Mouse (Mus musculus): ENCODE data around the gene Arih2. TPM values are rescaled to one million over a fixed set of nuclear protein-coding genes. Genes with fewer than 3 reads are reported as not detected.
"Not testable (repeated sequence)": the region's sequence is repeated elsewhere in the genome, so short reads cannot be mapped to it uniquely, and the experiment has no call there.

Gene Arih2
- polyA plus RNA-seq, 1 experiment from 2014 or later: 19.8 TPM

DNA sequence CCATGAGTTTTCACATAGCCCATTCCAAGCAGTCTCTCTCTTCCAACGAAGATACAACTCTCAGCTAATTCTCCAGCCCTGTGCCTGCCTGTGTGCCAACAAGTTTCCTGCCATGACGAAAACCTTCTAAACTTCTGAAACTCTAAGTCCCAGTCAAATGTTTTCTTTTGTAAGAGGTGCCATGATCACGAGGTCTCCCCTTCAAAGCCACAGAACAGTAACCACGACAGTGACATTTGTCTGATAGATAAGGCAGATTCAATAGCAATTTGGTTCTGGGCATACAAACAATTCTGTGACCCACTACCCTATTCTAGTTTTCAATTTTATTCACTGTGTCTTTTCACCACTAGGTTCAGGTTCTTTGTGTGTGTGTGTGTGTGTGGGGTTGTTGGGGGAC is 21.0 kb downstream of the Arih2 start:
- H3K27ac ChIP-seq (ENCODE audit: low read depth): no peak overlapping the region

DNA sequence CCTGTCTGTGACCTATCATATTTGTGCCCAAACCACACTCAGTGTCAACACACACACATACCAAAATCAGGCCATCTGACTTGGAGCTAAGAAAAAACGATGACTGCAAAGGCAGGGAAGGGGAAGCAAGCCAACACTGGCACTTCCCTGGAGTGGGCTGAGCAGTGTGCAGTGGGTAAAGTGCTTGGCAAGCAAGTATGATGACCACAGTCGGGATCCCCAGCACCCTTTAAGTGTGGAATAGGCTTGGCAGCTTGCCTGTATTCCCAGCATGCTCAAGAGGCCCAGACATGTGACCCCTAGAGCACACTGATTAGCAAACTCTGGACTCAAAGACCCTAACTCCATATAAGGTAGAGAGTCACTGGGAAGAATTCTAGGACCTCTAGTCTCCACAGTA is 22.7 kb downstream of the Arih2 start:
- WGBS (ENCODE audit: insufficient replicate concordance): 48% methylated on average over 2 of the region's 2 CpGs
- H3K4me1 ChIP-seq (ENCODE audit: insufficient read depth): peaks cover 4% of the 10 kb centered on the region; the same call in 1 of the 2 replicates
- no peaks in the 10 kb centered on the region for H3K9me3 ChIP-seq (ENCODE audit: low read length)
- H3K36me3 ChIP-seq (replicated peaks; ENCODE audit: insufficient read depth, low read length): peaks cover 12% of the 10 kb centered on the region; the same call in 1 of the 2 replicates
- H3K9ac ChIP-seq (replicated peaks): no peak overlapping the region
- H3K27ac ChIP-seq (ENCODE audit: low read depth): no peak overlapping the region
- no peak for ATAC-seq
- H3K4me3 ChIP-seq (ENCODE audit: low read depth, low read length): no peak overlapping the region
- no peaks in the 10 kb centered on the region for H3K27me3 ChIP-seq (ENCODE audit: insufficient read depth, low read length)
- no peak overlapping the region for H3K4me2 ChIP-seq (ENCODE audit: low read depth, low read length)
- TF ChIP-seq CTCF (IDR thresholded peaks at IDR 0.05; ENCODE audit: low read depth): no peak
- no peak for TF ChIP-seq EP300 (IDR thresholded peaks at IDR 0.05; ENCODE audit: low read depth)
- DNase-seq: no peak

More for the DNA sequence above, 21.0 kb downstream of the Arih2 start:
- Histone ChIP-seq H3K27me3 (ENCODE audit: insufficient read depth, low read length) (no peaks in the 10 kb centered on the region), H3K36me3 (replicated peaks; ENCODE audit: insufficient read depth, low read length) (peaks cover 12% of the 10 kb centered on the region; the same call in 1 of the 2 replicates), H3K4me2 (ENCODE audit: low read depth, low read length) (no peak overlapping the region), H3K4me3 (ENCODE audit: low read depth, low read length) (no peak overlapping the region), H3K9me3 (ENCODE audit: low read length) (no peaks in the 10 kb centered on the region), H3K4me1 (ENCODE audit: insufficient read depth) (peaks cover 9% of the 10 kb centered on the region), H3K9ac (replicated peaks) (no peak overlapping the region)
- TF ChIP-seq CTCF (IDR thresholded peaks at IDR 0.05; ENCODE audit: low read depth): no peak
- TF ChIP-seq EP300 (IDR thresholded peaks at IDR 0.05; ENCODE audit: low read depth): no peak
- 42% methylated on average over 4 of the region's 4 CpGs for WGBS (ENCODE audit: insufficient replicate concordance)
- ATAC-seq: no peak
- DNase-seq: no peak

DNA sequence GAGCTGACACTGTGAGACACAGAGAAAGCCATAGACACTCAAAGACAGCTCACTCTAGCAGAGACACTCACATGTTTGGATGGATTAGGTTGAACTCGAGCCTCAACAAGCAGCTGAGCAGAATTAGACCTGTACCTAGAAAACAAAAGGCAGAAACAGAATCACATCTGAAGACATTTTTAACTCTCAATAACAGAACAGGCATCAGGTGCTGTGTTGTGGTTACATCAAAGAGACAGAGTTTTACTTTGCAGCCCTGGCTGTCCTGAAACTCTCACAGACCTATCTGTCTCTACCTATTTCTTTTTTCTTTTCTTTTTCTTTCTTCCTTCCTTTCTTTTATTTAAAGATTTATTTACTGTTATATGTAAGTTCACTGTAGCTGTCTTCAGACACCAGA is 31.9 kb downstream of the Arih2 start:
- no peaks in the 10 kb centered on the region for H3K9me3 ChIP-seq (ENCODE audit: low read length)
- 90% methylated on average over 1 of the region's 1 CpGs for WGBS (ENCODE audit: insufficient replicate concordance)
- H3K4me2 ChIP-seq (ENCODE audit: low read depth, low read length): no peak overlapping the region
- no peaks in the 10 kb centered on the region for H3K4me1 ChIP-seq (ENCODE audit: insufficient read depth)
- TF ChIP-seq CTCF (IDR thresholded peaks at IDR 0.05; ENCODE audit: low read depth) (no peak), EP300 (IDR thresholded peaks at IDR 0.05; ENCODE audit: low read depth) (no peak)
- no peak for ATAC-seq
- no peak overlapping the region for H3K4me3 ChIP-seq (ENCODE audit: low read depth, low read length)
- H3K9ac ChIP-seq (replicated peaks): no peak overlapping the region
- no peaks in the 10 kb centered on the region for H3K27me3 ChIP-seq (ENCODE audit: insufficient read depth, low read length)
- H3K27ac ChIP-seq (ENCODE audit: low read depth): no peak overlapping the region
- H3K36me3 ChIP-seq (replicated peaks; ENCODE audit: insufficient read depth, low read length): peaks cover 72% of the 10 kb centered on the region
- DNase-seq: no peak

DNA sequence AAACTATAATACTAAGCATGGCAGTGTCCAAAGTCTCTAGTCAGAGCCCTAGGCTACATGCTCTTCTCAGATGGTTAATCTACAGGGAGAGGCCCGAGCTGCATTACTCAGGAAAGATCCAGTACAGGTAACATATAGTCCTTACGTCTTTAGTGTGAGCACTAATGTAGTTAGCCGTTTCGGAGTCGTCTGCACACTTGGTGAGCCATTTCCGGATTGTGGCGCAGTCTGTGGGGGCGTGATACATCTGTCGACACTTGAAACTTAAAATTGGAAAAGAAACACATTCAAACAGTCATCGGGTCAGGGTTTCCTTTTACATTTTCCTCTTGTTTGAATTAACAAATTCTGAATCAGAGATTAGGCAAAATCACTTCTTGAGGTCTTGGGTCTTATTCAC is 37.7 kb downstream of the Arih2 start:
- H3K4me3 ChIP-seq (ENCODE audit: low read depth, low read length): no peak overlapping the region
- no peaks in the 10 kb centered on the region for H3K4me1 ChIP-seq (ENCODE audit: insufficient read depth)
- no peak overlapping the region for H3K4me2 ChIP-seq (ENCODE audit: low read depth, low read length)
- no peak for DNase-seq
- 91% methylated on average over 10 of the region's 10 CpGs for WGBS (ENCODE audit: insufficient replicate concordance)
- TF ChIP-seq CTCF (IDR thresholded peaks at IDR 0.05; ENCODE audit: low read depth) (no peak), EP300 (IDR thresholded peaks at IDR 0.05; ENCODE audit: low read depth) (no peak)
- H3K27ac ChIP-seq (ENCODE audit: low read depth): no peak overlapping the region
- no peaks in the 10 kb centered on the region for H3K9me3 ChIP-seq (ENCODE audit: low read length)
- H3K9ac ChIP-seq (replicated peaks): no peak overlapping the region
- no peak for ATAC-seq
- peaks cover 80% of the 10 kb centered on the region for H3K36me3 ChIP-seq (replicated peaks; ENCODE audit: insufficient read depth, low read length)
- H3K27me3 ChIP-seq (ENCODE audit: insufficient read depth, low read length): no peaks in the 10 kb centered on the region

DNA sequence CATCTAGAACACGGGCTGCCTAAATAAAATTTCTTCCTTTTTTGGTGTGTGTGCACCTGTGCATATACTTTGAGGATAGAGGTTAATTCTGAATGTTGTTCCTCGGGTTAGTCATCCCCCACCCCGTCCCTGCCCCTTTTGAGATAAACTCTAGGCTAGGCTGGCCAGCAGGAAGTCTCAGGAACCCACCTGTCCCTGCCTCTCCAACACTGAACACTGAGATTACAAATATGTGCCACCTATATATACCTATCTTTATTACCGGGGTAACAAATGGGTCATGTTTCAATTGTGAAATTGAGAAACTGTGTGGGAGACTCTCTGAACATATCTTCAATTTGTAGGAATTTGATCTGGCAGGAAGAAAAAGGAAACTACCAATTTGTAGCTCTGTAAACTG is 40.3 kb downstream of the Arih2 start:
- 76% methylated on average over 4 of the region's 4 CpGs for WGBS (ENCODE audit: insufficient replicate concordance)
- H3K36me3 ChIP-seq (replicated peaks; ENCODE audit: insufficient read depth, low read length): peaks cover 81% of the 10 kb centered on the region
- H3K4me1 ChIP-seq (ENCODE audit: insufficient read depth): no peaks in the 10 kb centered on the region
- no peak for ATAC-seq
- DNase-seq: no peak
- H3K4me3 ChIP-seq (ENCODE audit: low read depth, low read length): no peak overlapping the region
- no peak overlapping the region for H3K9ac ChIP-seq (replicated peaks)
- TF ChIP-seq EP300 (IDR thresholded peaks at IDR 0.05; ENCODE audit: low read depth): no peak
- no peak for TF ChIP-seq CTCF (IDR thresholded peaks at IDR 0.05; ENCODE audit: low read depth)
- no peaks in the 10 kb centered on the region for H3K27me3 ChIP-seq (ENCODE audit: insufficient read depth, low read length)
- no peak overlapping the region for H3K4me2 ChIP-seq (ENCODE audit: low read depth, low read length)
- no peak overlapping the region for H3K27ac ChIP-seq (ENCODE audit: low read depth)
- H3K9me3 ChIP-seq (ENCODE audit: low read length): no peaks in the 10 kb centered on the region

DNA sequence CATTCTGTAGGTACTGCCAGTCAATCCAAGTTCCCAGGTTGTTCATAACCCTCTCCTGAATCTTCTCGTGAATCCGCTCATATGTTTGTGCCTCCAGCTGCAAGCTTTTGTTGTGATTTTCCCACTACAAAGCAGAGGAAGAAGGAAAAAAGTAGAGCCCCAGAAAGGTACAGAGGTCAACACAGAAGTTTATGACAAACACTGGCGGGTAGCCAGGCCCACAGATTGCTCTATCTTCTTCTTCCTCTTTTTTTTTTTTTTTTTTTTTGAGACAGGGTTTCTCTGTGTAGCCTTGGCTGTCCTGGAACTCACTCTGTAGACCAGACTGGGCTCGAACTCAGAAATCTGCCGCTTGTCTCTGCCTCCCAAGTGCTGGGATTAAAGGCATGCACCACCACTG is 41.3 kb downstream of the Arih2 start:
- DNase-seq: peak; percentile 29
- 66% methylated on average over 5 of the region's 5 CpGs for WGBS (ENCODE audit: insufficient replicate concordance)
- H3K9me3 ChIP-seq (ENCODE audit: low read length); ATAC-seq; H3K4me3 ChIP-seq (ENCODE audit: low read depth, low read length); H3K4me1 ChIP-seq (ENCODE audit: insufficient read depth); H3K27ac ChIP-seq (ENCODE audit: low read depth); H3K4me2 ChIP-seq (ENCODE audit: low read depth, low read length); H3K9ac ChIP-seq (replicated peaks); H3K27me3 ChIP-seq (ENCODE audit: insufficient read depth, low read length): not testable (repeated sequence)
- peaks cover 83% of the 10 kb centered on the region for H3K36me3 ChIP-seq (replicated peaks; ENCODE audit: insufficient read depth, low read length)

DNA sequence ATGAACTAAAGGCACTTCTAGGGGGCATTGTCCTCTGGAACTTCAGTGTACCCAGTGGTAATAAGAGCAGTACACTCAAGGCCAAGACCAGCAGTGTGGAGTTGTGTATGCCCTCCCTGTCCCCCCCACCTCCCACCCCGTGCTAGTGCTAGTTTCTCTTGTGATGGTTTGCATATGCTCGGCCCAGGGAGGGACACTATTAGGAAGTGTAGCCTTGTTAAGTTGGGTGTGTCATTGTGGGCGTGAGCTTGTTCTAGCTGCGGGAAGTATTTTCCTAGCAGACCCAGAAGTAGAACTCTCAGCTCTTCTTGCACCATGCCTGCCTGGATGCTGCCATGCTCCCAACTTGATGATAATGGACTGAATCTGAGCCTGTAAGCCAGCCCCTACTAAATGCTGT is 47.2 kb downstream of the Arih2 start:
- Histone ChIP-seq H3K4me1 (ENCODE audit: insufficient read depth) (peaks cover 10% of the 10 kb centered on the region; the same call in 1 of the 2 replicates), H3K4me3 (ENCODE audit: low read depth, low read length) (no peak overlapping the region), H3K36me3 (replicated peaks; ENCODE audit: insufficient read depth, low read length) (peaks cover 38% of the 10 kb centered on the region), H3K9ac (replicated peaks) (no peak overlapping the region), H3K4me2 (ENCODE audit: low read depth, low read length) (no peak overlapping the region), H3K27ac (ENCODE audit: low read depth) (no peak overlapping the region), H3K27me3 (ENCODE audit: insufficient read depth, low read length) (no peaks in the 10 kb centered on the region), H3K9me3 (ENCODE audit: low read length) (no peaks in the 10 kb centered on the region)
- 69% methylated on average over 4 of the region's 4 CpGs for WGBS (ENCODE audit: insufficient replicate concordance)
- ATAC-seq (no peak), DNase-seq (no peak)
- TF ChIP-seq EP300 (IDR thresholded peaks at IDR 0.05; ENCODE audit: low read depth): no peak
- no peak for TF ChIP-seq CTCF (IDR thresholded peaks at IDR 0.05; ENCODE audit: low read depth)
